11 mouse cellular contexts compared by ENCODE assay signal in the genomic region with DNA sequence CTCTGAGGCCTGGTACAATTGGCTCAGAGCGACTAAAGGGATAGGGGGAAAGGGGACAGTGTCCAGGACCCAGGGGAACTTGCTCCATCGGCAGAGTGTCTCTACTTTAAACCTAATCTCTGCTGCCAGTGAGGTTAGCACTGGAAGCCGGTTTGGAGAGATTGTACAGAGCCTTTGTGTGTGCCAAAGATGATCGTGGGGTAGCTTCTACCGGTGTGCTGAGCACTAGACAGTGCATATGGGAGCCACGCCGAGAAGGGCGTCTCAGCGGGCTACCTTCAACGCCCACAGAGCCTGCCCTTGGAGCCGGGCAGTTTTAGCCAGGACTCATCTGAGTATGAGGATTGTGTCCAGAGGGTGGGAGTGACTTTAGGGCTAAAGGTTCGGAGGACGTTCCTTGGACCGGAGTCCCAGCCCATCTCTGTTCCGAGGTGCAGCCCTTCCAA. TPM values are rescaled to one million over a fixed set of nuclear protein-coding genes. Genes with fewer than 3 reads are reported as not detected.
A peak's percentile ranks its signal among the peaks of the same experiment; 100 is the strongest.
DNase-seq lines count a peak whose midpoint lies in the region; ATAC-seq and TF ChIP-seq lines count a peak whose summit lies in the region.
"Had no signal": no experiment of that assay in that cellular context is flagged by ENCODE, and none has a peak within 500 bp of the region (broad histone marks: within the 10 kb centered on the region; RNA-seq: fewer than 3 reads in every experiment).

No protein-coding gene starts in this region.

- H3K4me2 ChIP-seq in heart, postnatal 0 days (ENCODE audit: low read depth, low read length), result peak overlapping the region; percentile 93
- peak overlapping the region; percentile 93 for H3K4me2 ChIP-seq in embryonic facial prominence, embryonic 12.5 days (replicated peaks)
- H3K4me2 ChIP-seq in intestine, embryonic 14.5 days (ENCODE audit: low read length), result peak overlapping the region; percentile 93
- peak overlapping the region; percentile 75 for H3K4me2 ChIP-seq in midbrain, embryonic 16.5 days (ENCODE audit: low read length)

- ATAC-seq in heart, postnatal 0 days (ENCODE audit: insufficient read depth, low read depth), result no peak
- ATAC-seq in embryonic facial prominence, embryonic 12.5 days (ENCODE audit: insufficient number of reproducible peaks, insufficient read depth, low FRiP score, low TSS enrichment), result no peak
- no peak for ATAC-seq in intestine, embryonic 14.5 days (replicated peaks; ENCODE audit: low FRiP score, low TSS enrichment, low read depth)
- ATAC-seq in midbrain, embryonic 16.5 days, result peak; percentile 49

- no peak for TF ChIP-seq CTCF in heart, postnatal 0 days (IDR thresholded peaks at IDR 0.05; ENCODE audit: low read depth)

- H3K27me3 ChIP-seq in heart, postnatal 0 days (ENCODE audit: control insufficient read depth, insufficient read depth, low read length), result peaks cover 78% of the 10 kb centered on the region
- peaks cover 6% of the 10 kb centered on the region; the same call in 1 of the 2 replicates for H3K27me3 ChIP-seq in embryonic facial prominence, embryonic 12.5 days
- H3K27me3 ChIP-seq in intestine, embryonic 14.5 days (replicated peaks; ENCODE audit: control insufficient read depth, insufficient read depth, low read length), result peaks cover 4% of the 10 kb centered on the region; the same call in 1 of the 2 replicates
- H3K27me3 ChIP-seq in midbrain, embryonic 16.5 days (ENCODE audit: control insufficient read depth, insufficient read depth, low read depth, low read length), result no peaks in the 10 kb centered on the region

- no peaks in the 10 kb centered on the region for H3K9me3 ChIP-seq in heart, postnatal 0 days (replicated peaks; ENCODE audit: control insufficient read depth, low read length)
- no peaks in the 10 kb centered on the region for H3K9me3 ChIP-seq in embryonic facial prominence, embryonic 12.5 days
- H3K9me3 ChIP-seq in intestine, embryonic 14.5 days (ENCODE audit: control insufficient read depth, low read length), result no peaks in the 10 kb centered on the region
- no peaks in the 10 kb centered on the region for H3K9me3 ChIP-seq in midbrain, embryonic 16.5 days (replicated peaks; ENCODE audit: control insufficient read depth, low read length, poor library complexity, severe bottlenecking)

- no peak for DNase-seq in heart, postnatal 0 days (ENCODE audit: low spot score)
- DNase-seq in heart, adult 18-20 months, result no peak
- no peak for DNase-seq in intestine, embryonic 14.5 days (ENCODE audit: low spot score)
- no peak for DNase-seq in spleen, postnatal 14 days (ENCODE audit: low spot score in 2 of 2)
- no peak for DNase-seq in ovary, adult 18-20 months (ENCODE audit: low spot score)
- DNase-seq in cerebellum, postnatal 14 days, result no peak
- DNase-seq: cerebellum, adult 11-12 months; right cerebral cortex, postnatal 14 days had no signal

- no peaks in the 10 kb centered on the region for H3K36me3 ChIP-seq in heart, postnatal 0 days (replicated peaks; ENCODE audit: control insufficient read depth, insufficient read depth, low read length)
- H3K36me3 ChIP-seq in embryonic facial prominence, embryonic 12.5 days, result no peaks in the 10 kb centered on the region
- no peaks in the 10 kb centered on the region for H3K36me3 ChIP-seq in intestine, embryonic 14.5 days (ENCODE audit: control insufficient read depth, insufficient read depth, low read length)
- H3K36me3 ChIP-seq in midbrain, embryonic 16.5 days (ENCODE audit: control insufficient read depth, insufficient read depth, low read length), result no peaks in the 10 kb centered on the region
- H3K36me3 ChIP-seq: G1E had no signal

- no peak for TF ChIP-seq EP300 in heart, postnatal 0 days (IDR thresholded peaks at IDR 0.05; ENCODE audit: low read depth)

- peaks cover 11% of the 10 kb centered on the region for H3K4me1 ChIP-seq in heart, postnatal 0 days (ENCODE audit: control insufficient read depth, insufficient read depth)
- peaks cover 52% of the 10 kb centered on the region for H3K4me1 ChIP-seq in embryonic facial prominence, embryonic 12.5 days
- peaks cover 26% of the 10 kb centered on the region for H3K4me1 ChIP-seq in intestine, embryonic 14.5 days (replicated peaks; ENCODE audit: control insufficient read depth, insufficient read depth, low read length)
- H3K4me1 ChIP-seq in midbrain, embryonic 16.5 days (ENCODE audit: control insufficient read depth, insufficient read depth, low read length), result peaks cover 45% of the 10 kb centered on the region

- 4% methylated on average over 15 of the region's 15 CpGs for WGBS in heart, postnatal 0 days
- 2% methylated on average over 15 of the region's 15 CpGs for WGBS in embryonic facial prominence, embryonic 12.5 days
- 6% methylated on average over 15 of the region's 15 CpGs for WGBS in intestine, embryonic 14.5 days
- under 1% methylated on average over 15 of the region's 15 CpGs for WGBS in midbrain, embryonic 16.5 days

- no peak overlapping the region for H3K9ac ChIP-seq in heart, postnatal 0 days (replicated peaks; ENCODE audit: low read depth, low read length)
- H3K9ac ChIP-seq in embryonic facial prominence, embryonic 12.5 days, result peak overlapping the region; percentile 86
- H3K9ac ChIP-seq in intestine, embryonic 14.5 days (ENCODE audit: low read length), result peak overlapping the region; percentile 55
- peak overlapping the region; percentile 93 for H3K9ac ChIP-seq in midbrain, embryonic 16.5 days (ENCODE audit: low read depth, low read length)

- no peak overlapping the region for H3K27ac ChIP-seq in heart, postnatal 0 days (ENCODE audit: low read depth)
- peak overlapping the region; percentile 95 for H3K27ac ChIP-seq in embryonic facial prominence, embryonic 12.5 days
- H3K27ac ChIP-seq in intestine, embryonic 14.5 days (ENCODE audit: low read depth), result no peak overlapping the region
- peak overlapping the region; percentile 85 for H3K27ac ChIP-seq in midbrain, embryonic 16.5 days (ENCODE audit: low read length)

- peak overlapping the region; percentile 60 for H3K4me3 ChIP-seq in heart, postnatal 0 days (ENCODE audit: low read depth, low read length)
- H3K4me3 ChIP-seq in embryonic facial prominence, embryonic 12.5 days, result peak overlapping the region; percentile 83
- H3K4me3 ChIP-seq in intestine, embryonic 14.5 days (ENCODE audit: low read depth, low read length), result peak overlapping the region; percentile 55
- H3K4me3 ChIP-seq in midbrain, embryonic 16.5 days (ENCODE audit: low read depth, low read length), result peak overlapping the region; percentile 78

RNA-seq across cellular contexts. Expression of a gene that starts 0.7 kb away (rescaled TPM):
- total RNA-seq in heart, postnatal 0 days (2014; rRNA removed; ENCODE audit: low replicate concordance), result 1.2 and 3.0 TPM in 2 replicates
- polyA plus RNA-seq in heart, postnatal 0 days (2015; fragmentation: Nextera tagmentation; extraction: Ambion mirVana), result 0.14 and 0.21 TPM in 2 replicates
- under 1 TPM; 0.59 to 0.62 TPM for total RNA-seq in heart, adult 18-20 months (2021)
- polyA plus RNA-seq in embryonic facial prominence, embryonic 12.5 days (2016; fragmentation: Nextera tagmentation; extraction: Ambion mirVana), result 10.8 TPM in 2 replicates
- 3.5 TPM in 2 replicates for polyA plus RNA-seq in intestine, embryonic 14.5 days (2014; fragmentation: Nextera tagmentation; extraction: Ambion mirVana)
- polyA plus RNA-seq in midbrain, embryonic 16.5 days (2015; fragmentation: Nextera tagmentation; extraction: Ambion mirVana), result 5.4 and 5.8 TPM in 2 replicates
- polyA plus RNA-seq: G1E had no signal

RNA-seq across cellular contexts. Expression of a gene that starts 35.7 kb away (rescaled TPM):
- 24.1 and 33.0 TPM in 2 replicates for total RNA-seq in heart, postnatal 0 days (2014; rRNA removed; ENCODE audit: low replicate concordance)
- polyA plus RNA-seq in heart, postnatal 0 days (2015; fragmentation: Nextera tagmentation; extraction: Ambion mirVana), result 14.9 and 15.4 TPM in 2 replicates
- 10 to 100 TPM; 10.7 to 13.9 TPM for total RNA-seq in heart, adult 18-20 months (2021)
- 51.9 and 52.8 TPM in 2 replicates for polyA plus RNA-seq in embryonic facial prominence, embryonic 12.5 days (2016; fragmentation: Nextera tagmentation; extraction: Ambion mirVana)
- 31.8 and 32.4 TPM in 2 replicates for polyA plus RNA-seq in intestine, embryonic 14.5 days (2014; fragmentation: Nextera tagmentation; extraction: Ambion mirVana)
- 40.4 and 42.1 TPM in 2 replicates for polyA plus RNA-seq in midbrain, embryonic 16.5 days (2015; fragmentation: Nextera tagmentation; extraction: Ambion mirVana)

Comparison
In these comparisons a context has a peak if more than half of its experiments do, and no peak if none do; other contexts are left out.
1. H3K27ac ChIP-seq: peak in embryonic facial prominence, embryonic 12.5 days (single experiment) and midbrain, embryonic 16.5 days (single experiment); none in heart, postnatal 0 days (single experiment) and intestine, embryonic 14.5 days (single experiment).
2. Peak in every context shown above with its lines, with median percentiles within 50 percentile points of each other: H3K4me2 ChIP-seq and H3K4me3 ChIP-seq.